Mouse (Mus musculus) macrophage (primary cell): ENCODE results near the gene Pkd1l2. TPM values are rescaled to one million over a fixed set of nuclear protein-coding genes. Genes with fewer than 3 reads are reported as not detected.

Experiments
- H3K27ac ChIP-seq: fragments of 350-480 bp; formaldehyde crosslinking; 2 replicates; pipeline ENCODE4 v1.9.0; 2021
- H3K36me3 ChIP-seq: fragments of 350-480 bp; formaldehyde crosslinking; 2 replicates; pipeline ENCODE4 v1.9.0; 2021; ENCODE audit errors: inconsistent target
- H3K4me3 ChIP-seq: fragments of 350-480 bp; formaldehyde crosslinking; 2 replicates; pipeline ENCODE4 v1.9.0; 2021; ENCODE audit errors: inconsistent target
- H3K79me2 ChIP-seq: fragments of 350-480 bp; formaldehyde crosslinking; 2 replicates; pipeline ENCODE4 v1.9.0; 2021; ENCODE audit errors: inconsistent target
- WGBS: methylation state at CpG from one replicate; pipeline ENCODE4 v1.1.7; 2026; ENCODE audit warnings: inconsistent platforms; ENCODE audit not compliant: missing documents; 5-methylcytosine and 5-hydroxymethylcytosine counted together
- polyA plus RNA-seq: library from polyadenylated mRNA; stranded (reverse); fragments of 250-400 nt; gene quantifications from 3 replicates; pipeline ENCODE4 v1.2.4, GENCODE M21; 2018; ENCODE audit warnings: inconsistent platforms

The Pkd1l2 gene
- polyA plus RNA-seq, 1 experiment from 2014 or later, result 0.11 TPM

GRCm38 (mm10) chr8:116991241-116991640 lies 91.0 kb downstream of the Pkd1l2 start:
- WGBS, result 97% methylated on average over 8 of the region's 8 CpGs

DNA sequence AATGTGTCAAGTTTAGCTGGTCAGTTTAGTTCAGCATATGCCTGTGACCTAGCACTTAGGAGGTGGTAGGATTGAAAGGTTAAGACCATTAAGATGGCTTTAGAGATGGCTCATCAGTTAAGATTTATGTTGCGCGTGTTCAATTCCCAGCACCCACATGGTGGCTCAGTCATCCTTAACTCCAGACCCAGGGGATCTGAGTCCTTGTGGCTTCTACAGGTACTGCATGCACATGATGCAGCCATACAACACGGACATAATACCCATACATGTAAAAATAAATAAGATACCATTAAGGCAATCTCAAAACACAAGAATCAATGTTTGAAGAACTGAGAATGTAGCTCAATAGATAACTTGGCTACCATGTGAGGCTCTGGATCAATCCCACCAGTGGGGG lies 92.4 kb downstream of the Pkd1l2 start:
- 96% methylated on average over 3 of the region's 3 CpGs for WGBS
- no peak overlapping the region for H3K4me3 ChIP-seq
- peaks cover 18% of the 10 kb centered on the region; the same call in 1 of the 2 replicates for H3K36me3 ChIP-seq
- H3K79me2 ChIP-seq, result peaks cover 37% of the 10 kb centered on the region
- no peak overlapping the region for H3K27ac ChIP-seq

More at GRCm38 (mm10) chr8:116991241-116991640, 91.0 kb downstream of the Pkd1l2 start:
- no peak overlapping the region for H3K4me3 ChIP-seq
- no peak overlapping the region for H3K27ac ChIP-seq
- peaks cover 37% of the 10 kb centered on the region for H3K79me2 ChIP-seq
- peaks cover 8% of the 10 kb centered on the region; the same call in 1 of the 2 replicates for H3K36me3 ChIP-seq

GRCm38 (mm10) chr8:116980117-116980516 lies 102.1 kb downstream of the Pkd1l2 start:
- no peak overlapping the region for H3K4me3 ChIP-seq
- 18% methylated on average over 4 of the region's 4 CpGs for WGBS
- no peaks in the 10 kb centered on the region for H3K79me2 ChIP-seq
- peaks cover 11% of the 10 kb centered on the region; the same call in 1 of the 2 replicates for H3K36me3 ChIP-seq
- H3K27ac ChIP-seq, result no peak overlapping the region

GRCm38 (mm10) chr8:116978631-116979256 lies 103.5 kb downstream of the Pkd1l2 start, which contains the start of gene 1700030J22Rik:
TSS of gene 1700030J22Rik (minus strand) at chr8:116978959.
- under 1% methylated on average over 46 of the region's 46 CpGs for WGBS
- H3K4me3 ChIP-seq, result peak within 1 kb of the TSS; percentile 52
- peak within 1 kb of the TSS; percentile 49 for H3K27ac ChIP-seq
- peaks cover 7% of the 10 kb centered on the region; the same call in 1 of the 2 replicates for H3K36me3 ChIP-seq
- no peaks in the 10 kb centered on the region for H3K79me2 ChIP-seq

DNA sequence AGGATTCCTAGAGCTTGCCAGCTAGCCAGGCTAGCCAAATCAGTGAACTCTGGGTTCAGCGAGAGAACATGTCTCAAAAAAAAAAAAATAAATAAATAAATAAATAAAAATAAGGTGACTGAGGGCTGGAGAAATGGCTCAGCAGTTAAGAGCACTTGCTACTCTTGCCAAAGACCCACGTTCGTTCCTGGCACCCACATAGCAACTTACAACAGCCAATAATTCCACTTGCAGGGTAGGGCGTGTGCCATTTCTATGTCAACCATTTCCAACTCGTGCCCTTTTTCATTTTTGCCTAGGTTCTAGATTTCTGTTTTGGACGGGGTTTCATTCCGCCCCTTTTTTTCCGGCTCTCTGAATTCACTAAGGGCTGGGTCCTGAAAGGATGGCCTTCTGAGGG lies 104.2 kb downstream of the Pkd1l2 start:
- WGBS, result 37% methylated on average over 8 of the region's 8 CpGs
- H3K79me2 ChIP-seq, result no peaks in the 10 kb centered on the region
- peak overlapping the region; percentile 52 for H3K4me3 ChIP-seq
- H3K27ac ChIP-seq, result no peak overlapping the region
- H3K36me3 ChIP-seq, result peaks cover 7% of the 10 kb centered on the region; the same call in 1 of the 2 replicates

- Histone ChIP-seq H3K4me3 (no peak overlapping the region), H3K79me2 (no peaks in the 10 kb centered on the region), H3K36me3 (no peaks in the 10 kb centered on the region), H3K27ac (peak overlapping the region; percentile 40)
- 72% methylated on average over 5 of the region's 5 CpGs for WGBS
These were observed 106.6 kb downstream of the Pkd1l2 start for GRCm38 (mm10) chr8:116975606-116976005.

DNA sequence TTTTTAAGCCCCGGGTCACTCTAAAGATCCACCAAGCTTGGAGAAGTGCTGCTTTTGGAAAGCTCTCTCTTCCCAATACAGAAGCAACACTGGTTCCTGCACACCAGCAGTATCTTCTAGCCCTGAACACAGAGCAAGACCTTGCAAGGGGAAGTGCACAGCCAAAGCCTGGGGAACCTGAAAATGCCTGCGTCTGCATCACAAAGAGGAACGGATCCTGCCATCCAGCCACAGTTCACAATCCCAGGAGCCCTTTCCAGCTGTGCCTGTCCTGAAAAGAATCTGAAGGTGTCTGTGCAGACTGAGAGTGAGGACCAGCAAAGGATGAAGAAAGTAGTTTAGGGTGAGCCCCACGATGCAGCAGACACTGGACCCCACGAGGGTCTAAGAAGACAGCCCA lies 107.2 kb downstream of the Pkd1l2 start:
- no peak overlapping the region for H3K4me3 ChIP-seq
- H3K36me3 ChIP-seq, result no peaks in the 10 kb centered on the region
- 13% methylated on average over 5 of the region's 5 CpGs for WGBS
- no peaks in the 10 kb centered on the region for H3K79me2 ChIP-seq
- H3K27ac ChIP-seq, result peak overlapping the region; percentile 40

DNA sequence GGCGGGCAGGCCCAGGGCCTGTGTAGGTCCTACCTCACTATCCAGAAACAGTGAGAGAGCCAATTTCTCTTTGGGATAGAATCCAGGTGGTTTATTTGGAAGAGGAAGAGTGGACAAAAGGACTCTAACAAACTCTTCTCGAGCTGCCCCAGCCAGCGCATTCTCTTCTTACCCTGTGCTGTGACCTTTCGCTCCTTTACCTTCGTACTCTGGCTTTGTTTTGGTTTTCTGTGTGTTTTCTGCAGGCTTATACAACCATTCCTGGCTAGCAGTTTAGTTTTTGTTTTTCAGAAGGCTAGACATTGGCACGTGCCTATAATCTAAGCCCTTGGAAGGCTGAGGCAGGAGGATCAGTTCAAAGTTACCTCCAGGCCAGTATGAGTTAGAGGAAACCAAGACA lies 112.7 kb downstream of the Pkd1l2 start:
- 89% methylated on average over 6 of the region's 6 CpGs for WGBS
- Histone ChIP-seq H3K79me2 (no peaks in the 10 kb centered on the region), H3K4me3 (no peak overlapping the region), H3K36me3 (no peaks in the 10 kb centered on the region), H3K27ac (no peak overlapping the region)

GRCm38 (mm10) chr8:116954415-116954814 lies 127.8 kb downstream of the Pkd1l2 start:
- H3K4me3 ChIP-seq, result no peak overlapping the region

GRCm38 (mm10) chr8:116952428-116952827 lies 129.8 kb downstream of the Pkd1l2 start:
- WGBS, result 98% methylated on average over 7 of the region's 8 CpGs
- H3K79me2 ChIP-seq, result peaks cover 44% of the 10 kb centered on the region
- no peak overlapping the region for H3K27ac ChIP-seq
- peaks cover 46% of the 10 kb centered on the region for H3K36me3 ChIP-seq
- H3K4me3 ChIP-seq, result no peak overlapping the region

More at GRCm38 (mm10) chr8:116954415-116954814, 127.8 kb downstream of the Pkd1l2 start:
- WGBS, result 93% methylated on average over 8 of the region's 9 CpGs
- Histone ChIP-seq H3K79me2 (peaks cover 24% of the 10 kb centered on the region), H3K36me3 (peaks cover 57% of the 10 kb centered on the region), H3K27ac (no peak overlapping the region)

DNA sequence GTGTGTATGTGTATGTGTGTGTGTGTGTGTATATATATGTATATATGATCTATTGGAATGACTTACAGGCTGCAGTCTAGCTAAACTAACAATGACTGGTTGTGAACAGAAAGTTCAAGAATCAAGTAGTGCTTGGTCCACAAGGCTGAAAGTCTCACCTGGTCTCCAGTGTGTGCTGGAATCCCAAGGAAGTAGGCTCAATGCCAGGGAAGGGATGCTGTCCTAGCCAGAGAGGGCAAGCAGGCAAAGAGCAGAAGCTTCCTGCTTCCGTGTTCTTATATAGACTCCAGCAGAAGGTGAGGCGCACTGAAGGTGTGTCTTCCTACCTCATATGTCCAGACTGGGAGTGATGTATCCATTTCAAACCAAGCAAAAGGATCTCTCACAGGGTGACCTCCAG lies 130.5 kb downstream of the Pkd1l2 start:
- Histone ChIP-seq H3K4me3 (no peak overlapping the region), H3K79me2 (peaks cover 50% of the 10 kb centered on the region), H3K27ac (no peak overlapping the region), H3K36me3 (peaks cover 39% of the 10 kb centered on the region)
- 92% methylated on average over 2 of the region's 2 CpGs for WGBS

GRCm38 (mm10) chr8:116951369-116951768 lies 130.9 kb downstream of the Pkd1l2 start:
- no peak overlapping the region for H3K4me3 ChIP-seq
- peaks cover 35% of the 10 kb centered on the region for H3K36me3 ChIP-seq
- 97% methylated on average over 5 of the region's 5 CpGs for WGBS
- H3K79me2 ChIP-seq, result peaks cover 54% of the 10 kb centered on the region
- no peak overlapping the region for H3K27ac ChIP-seq

DNA sequence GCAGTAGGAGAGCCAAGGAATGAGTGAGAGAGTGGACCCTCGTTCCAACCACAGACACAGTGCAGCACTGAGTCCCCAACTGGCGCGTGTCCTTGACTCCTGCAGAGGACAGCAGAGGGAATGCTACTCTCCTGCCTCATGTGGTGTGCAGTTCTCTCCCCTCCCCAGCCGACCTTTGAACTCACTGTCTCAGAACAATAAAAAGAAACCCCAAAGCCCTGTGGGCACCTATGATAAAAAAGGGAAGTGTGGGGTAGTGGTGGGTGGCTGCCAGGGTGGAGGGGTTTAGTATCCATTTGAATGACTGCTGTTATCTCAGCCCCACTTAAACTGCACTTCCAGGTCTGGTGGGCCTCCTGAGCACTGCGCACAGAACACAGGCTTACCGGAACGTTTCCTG lies 134.7 kb downstream of the Pkd1l2 start:
- no peak overlapping the region for H3K27ac ChIP-seq
- H3K4me3 ChIP-seq, result no peak overlapping the region
- 67% methylated on average over 7 of the region's 7 CpGs for WGBS
- peaks cover 81% of the 10 kb centered on the region for H3K79me2 ChIP-seq
- no peaks in the 10 kb centered on the region for H3K36me3 ChIP-seq

- H3K27ac ChIP-seq, result peak overlapping the region; percentile 73
- peaks cover 74% of the 10 kb centered on the region for H3K79me2 ChIP-seq
- H3K4me3 ChIP-seq, result peak overlapping the region; percentile 21; the same call in 1 of the 2 replicates
- H3K36me3 ChIP-seq, result no peaks in the 10 kb centered on the region
- 87% methylated on average over 6 of the region's 6 CpGs for WGBS
These were observed 135.4 kb downstream of the Pkd1l2 start for GRCm38 (mm10) chr8:116946851-116947250.

GRCm38 (mm10) chr8:116946268-116946838 lies 135.9 kb downstream of the Pkd1l2 start:
- 45% methylated on average over 21 of the region's 21 CpGs for WGBS
- peaks cover 70% of the 10 kb centered on the region for H3K79me2 ChIP-seq
- H3K4me3 ChIP-seq, result peak overlapping the region; percentile 21; the same call in 1 of the 2 replicates
- H3K27ac ChIP-seq, result peak overlapping the region; percentile 73
- no peaks in the 10 kb centered on the region for H3K36me3 ChIP-seq
